Mouse (Mus musculus) intestine, embryonic 15.5 days (tissue): ENCODE measurements around the gene Tex44. TPM values are rescaled to one million over a fixed set of nuclear protein-coding genes. Genes with fewer than 3 reads are reported as not detected.
"Not testable (repeated sequence)": the region's sequence is repeated elsewhere in the genome, so short reads cannot be mapped to it uniquely, and the experiment has no call there.

Experiments
- ATAC-seq: fragments of 200-750 bp; cut with Nextera tagmentation; 2 replicates; pipeline ENCODE4 v1.8.0; 2017; ENCODE audit warnings: moderate TSS enrichment, moderate library complexity
- H3K27ac ChIP-seq: fragments of 300-500 bp; sonication (generic); 2 replicates; pipeline ENCODE4 v1.5.1; 2015; ENCODE audit warnings: mild to moderate bottlenecking, inconsistent platforms
- H3K27me3 ChIP-seq: fragments of 300-500 bp; sonication (generic); replicated peaks from 2 replicates; pipeline ENCODE4 v1.6.1; 2015; ENCODE audit warnings: inconsistent platforms
- H3K36me3 ChIP-seq: fragments of 300-500 bp; sonication (generic); 2 replicates; pipeline ENCODE4 v1.6.1; 2015; ENCODE audit warnings: inconsistent platforms
- H3K4me1 ChIP-seq: fragments of 300-500 bp; sonication (generic); replicated peaks from 2 replicates; pipeline ENCODE4 v1.6.1; 2015; ENCODE audit warnings: inconsistent platforms
- H3K4me2 ChIP-seq: fragments of 300-500 bp; sonication (generic); replicated peaks from 2 replicates; pipeline ENCODE4 v1.6.1; 2015; ENCODE audit warnings: mild to moderate bottlenecking, inconsistent platforms
- H3K4me3 ChIP-seq: fragments of 300-500 bp; sonication (generic); replicated peaks from 2 replicates; pipeline ENCODE4 v1.5.1; 2015; ENCODE audit warnings: inconsistent platforms
- H3K9ac ChIP-seq: fragments of 300-500 bp; sonication (generic); 2 replicates; pipeline ENCODE4 v1.6.1; 2015; ENCODE audit warnings: inconsistent platforms
- H3K9me3 ChIP-seq: fragments of 300-500 bp; sonication (generic); 2 replicates; pipeline ENCODE4 v1.6.1; 2016; ENCODE audit warnings: inconsistent platforms
- WGBS: fragments of 180-500 bp; shearing (Covaris S2); methylation state at CpG from one replicate; pipeline ENCODE4 v1.1.7; 2015; 5-methylcytosine and 5-hydroxymethylcytosine counted together
- polyA plus RNA-seq: library from polyadenylated mRNA; unstranded; fragments of >200 nt; fragmentation: Nextera tagmentation; extraction: Ambion mirVana; gene quantifications from 2 replicates; pipeline ENCODE4 v1.2.1, GENCODE M21; 2015

Gene Tex44
- polyA plus RNA-seq, 1 experiment from 2014 or later, result not detected

GRCm38 (mm10) chr1:86452713-86453112, 26.6 kb downstream of the Tex44 start:
- Histone ChIP-seq H3K9ac (no peak overlapping the region), H3K4me3 (no peak overlapping the region), H3K4me1 (peaks cover 9% of the 10 kb centered on the region), H3K4me2 (no peak overlapping the region), H3K9me3 (no peaks in the 10 kb centered on the region), H3K27me3 (no peaks in the 10 kb centered on the region), H3K36me3 (no peaks in the 10 kb centered on the region), H3K27ac (no peak overlapping the region)
- 64% methylated on average over 5 of the region's 5 CpGs for WGBS
- no peak for ATAC-seq

- Histone ChIP-seq H3K4me3 (no peak overlapping the region), H3K9me3 (no peaks in the 10 kb centered on the region), H3K4me1 (no peaks in the 10 kb centered on the region), H3K36me3 (no peaks in the 10 kb centered on the region), H3K4me2 (no peak overlapping the region), H3K27ac (no peak overlapping the region), H3K27me3 (no peaks in the 10 kb centered on the region), H3K9ac (no peak overlapping the region)
- ATAC-seq, result no peak
- 51% methylated on average over 13 of the region's 13 CpGs for WGBS
Measured at GRCm38 (mm10) chr1:86456892-86457581, 30.9 kb downstream of the Tex44 start.

GRCm38 (mm10) chr1:86459371-86459770, 33.2 kb downstream of the Tex44 start:
- Histone ChIP-seq H3K9me3 (no peaks in the 10 kb centered on the region), H3K27me3 (no peaks in the 10 kb centered on the region), H3K9ac (no peak overlapping the region), H3K36me3 (no peaks in the 10 kb centered on the region), H3K4me1 (no peaks in the 10 kb centered on the region), H3K4me2 (no peak overlapping the region), H3K27ac (no peak overlapping the region), H3K4me3 (no peak overlapping the region)
- ATAC-seq, result no peak
- 71% methylated on average over 4 of the region's 4 CpGs for WGBS

GRCm38 (mm10) chr1:86464223-86464874, 38.2 kb downstream of the Tex44 start:
- H3K27me3 ChIP-seq, result no peaks in the 10 kb centered on the region
- H3K4me1 ChIP-seq, result peaks cover 7% of the 10 kb centered on the region
- 0 out of 2 replicates have a peak overlapping the region, but pooled peaks have one; percentile 11 for H3K9ac ChIP-seq
- ATAC-seq, result 0 out of 2 replicates have a peak, but pooled peaks have one; percentile 11
- WGBS, result 59% methylated on average over 9 of the region's 9 CpGs
- no peaks in the 10 kb centered on the region for H3K9me3 ChIP-seq
- no peak overlapping the region for H3K4me2 ChIP-seq
- H3K36me3 ChIP-seq, result no peaks in the 10 kb centered on the region
- H3K4me3 ChIP-seq, result no peak overlapping the region
- H3K27ac ChIP-seq, result peak overlapping the region; percentile 77

GRCm38 (mm10) chr1:86464875-86465224, 38.7 kb downstream of the Tex44 start:
- 0 out of 2 replicates have a peak overlapping the region, but pooled peaks have one; percentile 11 for H3K9ac ChIP-seq
- H3K4me2 ChIP-seq, result no peak overlapping the region
- no peaks in the 10 kb centered on the region for H3K27me3 ChIP-seq
- no peak overlapping the region for H3K4me3 ChIP-seq
- H3K36me3 ChIP-seq, result no peaks in the 10 kb centered on the region
- H3K4me1 ChIP-seq, result peaks cover 7% of the 10 kb centered on the region
- peak overlapping the region; percentile 77 for H3K27ac ChIP-seq
- 0 out of 2 replicates have a peak, but pooled peaks have one; percentile 13 for ATAC-seq
- no peaks in the 10 kb centered on the region for H3K9me3 ChIP-seq
- 29% methylated on average over 4 of the region's 4 CpGs for WGBS

GRCm38 (mm10) chr1:86467416-86467815, 41.3 kb downstream of the Tex44 start:
- no peak for ATAC-seq
- no peak overlapping the region for H3K27ac ChIP-seq
- 85% methylated on average over 8 of the region's 8 CpGs for WGBS
- H3K4me1 ChIP-seq, result peaks cover 13% of the 10 kb centered on the region
- H3K9me3 ChIP-seq, result no peaks in the 10 kb centered on the region
- H3K4me2 ChIP-seq, result no peak overlapping the region
- H3K9ac ChIP-seq, result no peak overlapping the region
- no peaks in the 10 kb centered on the region for H3K36me3 ChIP-seq
- no peak overlapping the region for H3K4me3 ChIP-seq
- H3K27me3 ChIP-seq, result no peaks in the 10 kb centered on the region

- Histone ChIP-seq H3K27me3 (no peaks in the 10 kb centered on the region), H3K36me3 (no peaks in the 10 kb centered on the region), H3K4me2 (no peak overlapping the region), H3K27ac (no peak overlapping the region; the same call in 1 of the 2 replicates), H3K4me1 (peaks cover 9% of the 10 kb centered on the region), H3K9me3 (no peaks in the 10 kb centered on the region), H3K9ac (no peak overlapping the region), H3K4me3 (no peak overlapping the region)
- WGBS, result 95% methylated on average over 4 of the region's 4 CpGs
- no peak for ATAC-seq
Measured at GRCm38 (mm10) chr1:86469876-86470275, 43.7 kb downstream of the Tex44 start.

- H3K36me3 ChIP-seq, result no peaks in the 10 kb centered on the region
- H3K27me3 ChIP-seq, result no peaks in the 10 kb centered on the region
- H3K27ac ChIP-seq, result peak overlapping the region; percentile 93
- ATAC-seq, result peak; percentile 73
- peaks cover 6% of the 10 kb centered on the region for H3K4me1 ChIP-seq
- H3K9me3 ChIP-seq, result no peaks in the 10 kb centered on the region
- 57% methylated on average over 12 of the region's 12 CpGs for WGBS
- H3K9ac ChIP-seq, result no peak overlapping the region
- H3K4me2 ChIP-seq, result peak overlapping the region; percentile 12; the same call in 1 of the 2 replicates
- no peak overlapping the region for H3K4me3 ChIP-seq
Measured at GRCm38 (mm10) chr1:86470519-86471181, 44.5 kb downstream of the Tex44 start.

GRCm38 (mm10) chr1:86471504-86471961, 45.4 kb downstream of the Tex44 start:
- peak overlapping the region; percentile 93 for H3K27ac ChIP-seq
- H3K9me3 ChIP-seq, H3K4me1 ChIP-seq, H3K4me3 ChIP-seq, H3K36me3 ChIP-seq, H3K9ac ChIP-seq, H3K27me3 ChIP-seq, ATAC-seq: not testable (repeated sequence)
- 68% methylated on average over 11 of the region's 11 CpGs for WGBS
- H3K4me2 ChIP-seq, result peak overlapping the region; percentile 60; the same call in 1 of the 2 replicates

- peak overlapping the region; percentile 60 for H3K4me2 ChIP-seq
- peak overlapping the region; percentile 93 for H3K27ac ChIP-seq
- ATAC-seq, result peak; percentile 88
- H3K27me3 ChIP-seq, result no peaks in the 10 kb centered on the region
- H3K4me3 ChIP-seq, result peak overlapping the region; percentile 10; the same call in 1 of the 2 replicates
- peak overlapping the region; percentile 47 for H3K9ac ChIP-seq
- H3K4me1 ChIP-seq, result peaks cover 6% of the 10 kb centered on the region
- no peaks in the 10 kb centered on the region for H3K9me3 ChIP-seq
- no peaks in the 10 kb centered on the region for H3K36me3 ChIP-seq
- 12% methylated on average over 31 of the region's 31 CpGs for WGBS
Measured at GRCm38 (mm10) chr1:86472197-86472952, 46.2 kb downstream of the Tex44 start.

GRCm38 (mm10) chr1:86473109-86473760, 47.1 kb downstream of the Tex44 start:
- no peaks in the 10 kb centered on the region for H3K27me3 ChIP-seq
- peaks cover 6% of the 10 kb centered on the region for H3K4me1 ChIP-seq
- H3K27ac ChIP-seq, result peak overlapping the region; percentile 93
- H3K4me2 ChIP-seq, result no peak overlapping the region
- H3K36me3 ChIP-seq, result no peaks in the 10 kb centered on the region
- no peak overlapping the region for H3K9ac ChIP-seq
- no peaks in the 10 kb centered on the region for H3K9me3 ChIP-seq
- H3K4me3 ChIP-seq, result no peak overlapping the region
- 91% methylated on average over 18 of the region's 18 CpGs for WGBS
- no peak for ATAC-seq
